Mouse (Mus musculus) left cerebral cortex, postnatal 10 days (tissue): ENCODE data around the gene Cdhr1. TPM values are rescaled to one million over a fixed set of nuclear protein-coding genes. Genes with fewer than 3 reads are reported as not detected.

Experiments
- DNase-seq, 2 experiments: peaks; one replicate each; pipeline ENCODE4 v3.0.0; 2021 to 2022; ENCODE audit warnings: low spot score in 2 of 2, mixed read lengths in 1 of 2; ENCODE audit errors: extremely low spot score in 1 of 2
- intact Hi-C: fragments of 180-260 bp; cut with DNase I; formaldehyde crosslinking; loops from one replicate; pipeline ENCODE4 v1.15.1; 2025
- total RNA-seq, 2 experiments: library from RNA; stranded (reverse); gene quantifications; 2 replicates each; pipeline ENCODE4 v1.2.3; 2021

The Cdhr1 gene
- total RNA-seq, 2 experiments from 2014 or later = 16.1 to 19.1 TPM

DNA sequence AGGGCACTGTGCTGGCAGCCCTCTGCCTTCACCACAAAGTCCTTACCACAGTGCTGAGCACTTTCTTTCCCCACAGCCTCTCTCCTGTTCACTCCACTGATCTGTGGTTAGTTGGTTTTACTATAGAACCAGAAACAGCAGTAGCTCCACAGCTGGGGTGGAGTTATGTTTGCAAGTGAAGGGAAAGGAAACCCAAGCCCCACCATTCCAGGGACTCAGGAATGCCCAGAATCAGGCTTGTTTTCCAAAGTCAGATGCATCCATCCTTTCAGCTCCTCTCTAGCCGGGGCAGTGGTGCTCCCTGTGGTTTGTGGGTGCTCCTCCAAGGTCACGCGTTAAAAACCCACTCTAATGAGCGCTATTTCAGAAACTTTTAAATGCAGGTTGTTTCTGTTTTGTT is 2.6 kb downstream of the Cdhr1 start:
- intact Hi-C loops = no loop called here
- no peak for DNase-seq

GRCm38 (mm10) chr14:37094436-37094835 is 3.7 kb downstream of the Cdhr1 start:
- no peak for DNase-seq
- intact Hi-C loops = no loop called here

- no peak for DNase-seq
- intact Hi-C loops = no loop called here
Measured at GRCm38 (mm10) chr14:37083755-37084154, 14.4 kb downstream of the Cdhr1 start.

- DNase-seq = no peak
- intact Hi-C loops = no loop called here
Measured at GRCm38 (mm10) chr14:37080724-37081123, 17.4 kb downstream of the Cdhr1 start.

- no peak for DNase-seq
- intact Hi-C loops = no loop called here
Measured at GRCm38 (mm10) chr14:37068516-37068915, 29.6 kb downstream of the Cdhr1 start.

DNA sequence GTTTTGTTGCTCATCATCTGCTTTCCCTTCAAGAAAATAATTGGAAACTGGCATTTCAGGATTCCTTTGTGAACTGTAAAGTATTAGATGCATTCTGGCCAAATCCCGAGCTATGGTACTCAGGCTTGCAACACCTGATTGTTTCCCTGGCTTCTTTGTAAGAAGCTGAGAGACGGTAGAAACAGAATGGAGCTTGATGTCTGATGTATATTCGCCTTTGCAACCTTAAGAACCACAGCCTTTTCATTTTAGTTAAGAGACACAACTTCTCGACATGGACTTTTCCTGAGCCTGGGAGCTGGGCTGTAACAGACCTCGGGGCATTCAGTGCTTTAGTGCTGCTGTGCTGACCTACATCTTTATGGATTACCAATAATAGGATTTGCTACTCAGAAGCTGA is 30.5 kb downstream of the Cdhr1 start, which contains the start of gene Lrit2:
TSS of gene Lrit2 (plus strand) at position 301 of the 400 bp plus-strand sequence.
- no peak for DNase-seq
- intact Hi-C loops = no loop called here

DNA sequence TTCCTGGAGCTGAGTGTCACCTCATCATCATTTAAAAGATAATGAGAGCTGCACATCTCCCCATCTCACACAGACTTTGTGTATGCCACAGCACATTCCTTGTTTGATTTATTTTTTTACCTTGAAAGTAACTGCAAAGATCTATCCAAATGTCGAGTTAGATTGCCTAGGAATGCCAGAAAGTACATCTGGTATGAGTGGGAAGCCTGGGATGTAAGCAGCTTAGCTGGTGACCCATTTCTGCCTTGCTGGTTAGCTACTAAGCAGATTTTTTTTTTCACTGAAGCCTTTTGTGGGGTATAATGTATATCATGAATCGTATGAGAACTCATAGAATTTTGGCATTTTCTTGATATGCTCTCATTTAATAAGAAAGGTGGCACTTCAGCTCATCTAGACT is 31.5 kb downstream of the Cdhr1 start:
- intact Hi-C loops = no loop called here
- DNase-seq = no peak

DNA sequence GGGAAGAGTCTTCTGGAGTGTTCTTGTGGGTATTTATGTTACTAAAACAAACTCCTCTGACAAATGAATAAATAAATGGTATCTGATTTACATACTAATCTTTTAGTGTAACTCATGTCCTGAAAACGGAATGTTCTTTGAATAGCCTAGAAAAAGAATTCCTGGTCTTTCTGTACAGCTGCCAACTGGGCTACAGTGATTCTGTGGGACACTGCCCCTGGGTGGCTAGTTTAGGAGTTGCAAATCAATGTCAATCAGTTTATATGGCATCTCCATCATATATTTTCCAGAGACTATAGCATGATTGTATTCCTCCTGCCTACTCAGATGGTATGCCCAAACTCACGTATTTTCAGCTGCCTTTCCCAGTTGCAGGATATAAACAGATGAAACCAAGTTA is 33.3 kb downstream of the Cdhr1 start:
- no peak for DNase-seq
- intact Hi-C loops = no loop called here

DNA sequence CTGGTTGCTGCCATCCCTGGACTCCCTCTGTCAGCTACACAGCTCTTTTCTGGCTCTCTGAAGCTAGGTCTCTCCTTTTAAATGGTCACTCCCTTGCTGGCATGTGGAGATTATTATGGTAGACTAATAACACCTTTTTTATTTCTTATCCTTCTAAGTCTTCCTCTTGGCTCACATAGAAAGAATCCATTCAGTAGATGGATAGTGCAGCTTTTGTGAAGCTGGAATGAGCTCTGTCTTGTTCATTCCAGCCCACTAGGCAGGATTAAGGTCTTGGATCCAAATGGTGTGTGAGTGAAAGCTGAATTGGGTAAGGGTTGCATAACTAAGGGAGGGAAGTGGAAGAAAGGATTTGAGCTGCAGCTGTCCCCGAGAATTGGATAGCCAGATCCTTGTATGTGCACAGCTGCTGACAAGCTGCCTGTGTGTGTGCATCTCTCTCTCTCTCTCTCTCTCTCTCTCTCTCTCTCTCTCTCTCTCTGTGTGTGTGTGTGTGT is 49.2 kb downstream of the Cdhr1 start, which contains the start of gene Rgr:
TSS of gene Rgr (minus strand) at position 51 of the 497 bp plus-strand sequence.
- no peak for DNase-seq
- intact Hi-C loops = no loop called here

DNA sequence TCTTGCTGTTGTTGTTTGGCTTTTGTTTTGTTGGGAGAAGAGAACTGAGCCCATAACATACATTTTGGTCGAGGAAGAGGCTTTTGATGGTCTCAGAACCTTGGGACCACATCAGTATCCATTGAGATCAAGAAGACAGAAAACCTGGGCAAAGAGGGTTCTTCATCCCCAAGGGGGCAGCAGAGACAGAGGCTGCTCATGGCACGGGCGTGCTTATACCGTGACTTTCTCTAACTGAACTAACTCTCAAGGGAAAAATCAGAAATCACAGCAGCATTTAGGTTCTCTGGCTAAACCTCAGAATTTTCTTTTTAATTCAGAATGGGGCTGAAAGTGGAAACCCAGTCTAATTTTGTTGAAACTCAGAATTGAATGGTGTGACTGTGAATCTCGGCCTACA is 63.7 kb downstream of the Cdhr1 start:
- intact Hi-C loops = no loop called here
- no peak for DNase-seq

DNA sequence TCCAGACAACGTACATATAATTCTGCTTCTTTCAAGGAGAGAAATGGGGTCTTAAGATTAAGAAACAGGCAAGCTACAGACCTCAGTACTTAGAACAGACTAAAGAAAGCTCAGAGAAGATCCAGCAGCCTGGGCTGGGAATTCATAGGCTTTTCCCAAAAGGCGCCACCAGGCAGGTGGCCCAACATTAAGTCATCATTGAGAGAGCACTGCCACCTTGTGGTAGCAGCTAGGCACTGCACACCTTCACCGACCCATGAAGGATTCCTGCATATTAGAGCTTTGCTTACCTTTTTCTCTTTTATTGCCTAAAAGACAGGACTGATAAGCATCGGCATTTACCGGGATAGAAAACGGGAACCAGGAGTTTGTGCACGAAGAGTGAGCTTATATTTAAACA is 64.9 kb downstream of the Cdhr1 start:
- DNase-seq = peak; percentile 70 to 76
- intact Hi-C loops = loop anchor here (1.0 kb wide), 1 partner anchor 166 kb away; no protein-coding TSS in a partner anchor

DNA sequence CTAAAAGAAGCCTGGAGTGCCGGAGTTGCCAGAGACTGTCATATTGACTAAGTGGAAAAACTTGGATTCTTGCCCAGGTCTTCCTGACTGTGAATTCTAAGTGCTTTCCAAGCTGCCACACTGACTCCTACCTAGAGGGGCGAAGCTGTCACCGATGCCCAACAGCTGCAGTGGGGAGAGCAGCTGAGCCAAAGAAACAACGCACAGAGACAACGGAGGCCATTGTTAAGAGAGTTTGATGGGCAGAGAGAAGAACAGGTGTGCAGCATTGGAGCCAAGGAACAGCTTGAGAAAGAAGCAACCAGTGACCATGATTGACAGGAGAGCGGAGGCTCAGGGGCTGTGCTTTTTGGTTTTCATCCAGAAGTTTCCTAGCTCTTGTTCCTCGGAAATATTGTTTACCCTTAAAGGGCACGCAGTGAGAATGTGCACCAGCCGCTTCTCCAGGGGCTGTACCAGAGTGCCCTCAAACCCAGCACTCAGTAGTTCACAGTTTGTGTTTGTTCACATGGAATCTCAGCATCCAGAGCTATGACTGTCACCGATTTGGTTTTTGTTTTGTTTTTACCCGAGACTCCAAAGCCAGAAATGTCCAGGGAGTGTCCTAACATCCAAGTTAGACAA is 65.6 kb downstream of the Cdhr1 start:
- DNase-seq = peak in 1 of 2 experiments; percentile 12

DNA sequence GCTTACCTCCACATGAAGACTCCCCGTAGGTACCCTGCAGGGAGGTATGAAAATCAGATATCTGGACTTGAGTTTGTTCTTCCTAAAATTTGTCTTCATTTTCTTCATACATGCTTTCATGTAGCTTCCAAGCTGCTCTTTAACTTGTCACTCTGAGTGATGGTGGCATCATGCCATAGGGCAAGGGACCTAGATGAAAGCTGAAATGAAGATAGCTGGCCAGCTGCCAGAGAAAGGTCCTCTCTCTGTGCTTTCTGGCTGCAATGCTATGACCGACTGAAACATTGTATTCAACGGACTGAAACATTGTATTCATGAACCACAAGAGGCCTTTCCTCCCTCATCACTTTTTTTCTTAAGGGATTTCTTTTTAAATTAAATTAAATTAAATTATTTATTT is 69.6 kb downstream of the Cdhr1 start:
- intact Hi-C loops = no loop called here
- DNase-seq = no peak

More for the DNA sequence above, 65.6 kb downstream of the Cdhr1 start:
- intact Hi-C loops = loop anchor here (1.0 kb wide), 1 partner anchor 165 kb away; no protein-coding TSS in a partner anchor

- intact Hi-C loops = no loop called here
Measured at GRCm38 (mm10) chr14:37027951-37028350, 70.2 kb downstream of the Cdhr1 start.

More at GRCm38 (mm10) chr14:37027951-37028350, 70.2 kb downstream of the Cdhr1 start:
- no peak for DNase-seq

Other genes starting within 250 kb of the Cdhr1 start
- 100 to 1,000 TPM in 1 of 2 experiments, 10 to 100 TPM in 1; 97.2 to 106 TPM for gene Ccser2, start 129.6 kb downstream of the Cdhr1 start, total RNA-seq
- not detected for gene Rgr, start 49.4 kb downstream of the Cdhr1 start, total RNA-seq
- gene Lrit1, start 43.5 kb downstream of the Cdhr1 start, total RNA-seq = not detected
- not detected for gene Lrit2, start 30.4 kb downstream of the Cdhr1 start, total RNA-seq
- under 1 TPM in 1 of 2 experiments, not detected in 1; 0.79 TPM for gene 2610528A11Rik, start 15.7 kb upstream of the Cdhr1 start, total RNA-seq
- gene Ghitm, start 36.9 kb upstream of the Cdhr1 start, total RNA-seq = 100 to 1,000 TPM; 250 to 257 TPM